Mouse (Mus musculus) CH12.LX (cell line): Measurements from ENCODE around the gene Syndig1. TPM values are rescaled to one million over a fixed set of nuclear protein-coding genes. Genes with fewer than 3 reads are reported as not detected.

Source experiments
- DNase-seq: peaks from one replicate; pipeline ENCODE4 v3.0.0-alpha.2; 2013; ENCODE audit errors: extremely low read depth
- H3K27ac ChIP-seq: 2 replicates; pipeline ENCODE4 v1.5.1; 2012; ENCODE audit warnings: low read depth, mild to moderate bottlenecking, control low read depth, moderate library complexity; ENCODE audit not compliant: insufficient read depth
- H3K27me3 ChIP-seq: replicated peaks from 2 replicates; pipeline ENCODE3; 2012; ENCODE audit warnings: inconsistent platforms
- H3K36me3 ChIP-seq, 2 experiments: replicated peaks in 1 of 2; 2 replicates each; pipeline versions ENCODE3 to v1.6.1; 2012; ENCODE audit warnings: inconsistent platforms in 1 of 2, low read length in 1 of 2, mild to moderate bottlenecking in 1 of 2, mixed read lengths in 1 of 2, moderate library complexity in 1 of 2; ENCODE audit not compliant: control insufficient read depth in 1 of 2, insufficient read depth in 1 of 2
- H3K4me1 ChIP-seq, 2 experiments: 2 replicates each; pipeline ENCODE4 v1.6.1; 2012; ENCODE audit warnings: inconsistent platforms in 1 of 2, moderate library complexity in 1 of 2; ENCODE audit not compliant: insufficient read depth in 2 of 2, control insufficient read depth in 1 of 2
- H3K4me2 ChIP-seq: 2 replicates; pipeline ENCODE4 v1.6.1; 2012; ENCODE audit warnings: low read depth, mild to moderate bottlenecking, control low read depth; ENCODE audit not compliant: poor library complexity, insufficient read depth, severe bottlenecking
- H3K4me3 ChIP-seq, 3 experiments: fragments of 150-350 bp in 1 of 3; sonication (generic) in 1 of 3; replicated peaks in 1 of 3; 2 replicates each; pipeline versions ENCODE3 to v1.5.1; 2011 to 2012; ENCODE audit warnings: low read depth in 2 of 3, low read length in 2 of 3, mild to moderate bottlenecking in 2 of 3, moderate library complexity in 2 of 3, control low read depth in 1 of 3, improper control_type of control experiment in 1 of 3, inconsistent platforms in 1 of 3, mixed read lengths in 1 of 3; ENCODE audit not compliant: poor library complexity in 1 of 3
- H3K79me2 ChIP-seq: replicated peaks from 2 replicates; pipeline ENCODE4 v1.6.1; 2012; ENCODE audit warnings: mild to moderate bottlenecking, moderate library complexity; ENCODE audit not compliant: control insufficient read depth, poor library complexity, insufficient read depth, severe bottlenecking; ENCODE audit errors: extremely low read depth
- H3K9ac ChIP-seq: 2 replicates; pipeline ENCODE4 v1.6.1; 2012; ENCODE audit warnings: low read depth, mild to moderate bottlenecking, control low read depth, moderate library complexity; ENCODE audit not compliant: insufficient read depth
- H3K9me3 ChIP-seq: replicated peaks from 2 replicates; pipeline ENCODE3; 2012; ENCODE audit warnings: low read length, inconsistent platforms, mixed read lengths
- BHLHE40 ChIP-seq: IDR thresholded peaks from 2 replicates; pipeline ENCODE4 v1.6.1; 2011; ENCODE audit warnings: mild to moderate bottlenecking, low read depth, low read length, improper control_type of control experiment
- CHD1 ChIP-seq: IDR thresholded peaks from 2 replicates; pipeline ENCODE4 v1.6.1; 2012; ENCODE audit warnings: low read depth, low read length, improper control_type of control experiment, inconsistent platforms
- CHD2 ChIP-seq: IDR thresholded peaks from 2 replicates; pipeline ENCODE4 v1.6.1; 2011; ENCODE audit warnings: low read length, improper control_type of control experiment
- CTCF ChIP-seq, 2 experiments: IDR thresholded peaks in 1 of 2; conservative IDR thresholded peaks in 1 of 2; 2 replicates each; pipeline ENCODE4 v1.5.1; 2011 to 2012; ENCODE audit warnings: low read depth in 2 of 2, low read length in 2 of 2, improper control_type of control experiment in 1 of 2, inconsistent platforms in 1 of 2, mild to moderate bottlenecking in 1 of 2, moderate library complexity in 1 of 2
- E2F4 ChIP-seq: IDR thresholded peaks from 2 replicates; pipeline ENCODE4 v1.6.1; 2011; ENCODE audit warnings: low read depth, low read length, improper control_type of control experiment; ENCODE audit not compliant: insufficient replicate concordance
- ELF1 ChIP-seq: IDR thresholded peaks from 2 replicates; pipeline ENCODE4 v1.6.1; 2014; ENCODE audit warnings: low read depth, mild to moderate bottlenecking, inconsistent platforms, low read length, improper control_type of control experiment
- ETS1 ChIP-seq: conservative IDR thresholded peaks from 2 replicates; pipeline ENCODE4 v1.6.1; 2012; ENCODE audit warnings: low read depth, mild to moderate bottlenecking, inconsistent platforms, low read length, improper control_type of control experiment, moderate library complexity
- HCFC1 ChIP-seq: IDR thresholded peaks from 2 replicates; pipeline ENCODE4 v1.6.1; 2012; ENCODE audit warnings: low read depth, mild to moderate bottlenecking, inconsistent platforms, low read length, improper control_type of control experiment
- IRF4 ChIP-seq: IDR thresholded peaks from 2 replicates; pipeline ENCODE4 v1.6.1; 2014; ENCODE audit warnings: low read depth, mild to moderate bottlenecking, inconsistent platforms, low read length, improper control_type of control experiment
- JUN ChIP-seq: IDR thresholded peaks from 2 replicates; pipeline ENCODE4 v1.6.1; 2011; ENCODE audit warnings: low read depth, mild to moderate bottlenecking, low read length, improper control_type of control experiment, moderate library complexity; ENCODE audit not compliant: insufficient read depth
- MAX ChIP-seq: IDR thresholded peaks from 2 replicates; pipeline ENCODE4 v1.6.1; 2011; ENCODE audit warnings: low read length, improper control_type of control experiment
- MEF2A ChIP-seq: IDR thresholded peaks from 2 replicates; pipeline ENCODE4 v1.6.1; 2014; ENCODE audit warnings: low read depth, mild to moderate bottlenecking, inconsistent platforms, low read length, improper control_type of control experiment, borderline replicate concordance
- MYC ChIP-seq: IDR thresholded peaks from 2 replicates; pipeline ENCODE4 v1.6.1; 2011; ENCODE audit warnings: low read depth, mild to moderate bottlenecking, improper control_type of control experiment, low read length
- NRF1 ChIP-seq: IDR thresholded peaks from 2 replicates; pipeline ENCODE4 v1.6.1; 2014; ENCODE audit warnings: low read depth, mild to moderate bottlenecking, inconsistent platforms, low read length, improper control_type of control experiment, moderate library complexity
- PAX5 ChIP-seq: IDR thresholded peaks from 2 replicates; pipeline ENCODE4 v1.6.1; 2012; ENCODE audit warnings: low read length, inconsistent platforms, mixed read lengths
- POLR2AphosphoS2 ChIP-seq: IDR thresholded peaks from 2 replicates; pipeline ENCODE4 v1.6.1; 2011; ENCODE audit warnings: low read depth, low read length, improper control_type of control experiment
- SMC3 ChIP-seq: IDR thresholded peaks from 2 replicates; pipeline ENCODE4 v1.6.1; 2011; ENCODE audit warnings: low read depth, low read length, improper control_type of control experiment
- TCF12 ChIP-seq: IDR thresholded peaks from 2 replicates; pipeline ENCODE4 v1.6.1; 2014; ENCODE audit warnings: low read depth, mild to moderate bottlenecking, inconsistent platforms, low read length, improper control_type of control experiment
- USF1 ChIP-seq: IDR thresholded peaks from 2 replicates; pipeline ENCODE4 v1.6.1; 2014; ENCODE audit warnings: low read depth, mild to moderate bottlenecking, inconsistent platforms, low read length, improper control_type of control experiment
- USF2 ChIP-seq: conservative IDR thresholded peaks from 2 replicates; pipeline ENCODE4 v1.6.1; 2011; ENCODE audit warnings: low read depth, low read length, improper control_type of control experiment
- ZC3H11A ChIP-seq: IDR thresholded peaks from 2 replicates; pipeline ENCODE4 v1.6.1; 2012; ENCODE audit warnings: low read depth, mild to moderate bottlenecking, inconsistent platforms, low read length, improper control_type of control experiment
- ZMIZ1 ChIP-seq: IDR thresholded peaks from 2 replicates; pipeline ENCODE4 v1.6.1; 2012; ENCODE audit warnings: low read depth, mild to moderate bottlenecking, inconsistent platforms, low read length, improper control_type of control experiment
- ZNF384 ChIP-seq: IDR thresholded peaks from 2 replicates; pipeline ENCODE4 v1.6.1; 2012; ENCODE audit warnings: low read depth, low read length, improper control_type of control experiment, inconsistent platforms
- dilution Hi-C: fragments of 300-500 bp; cut with MboI; formaldehyde crosslinking; loops from 2 replicates; pipeline ENCODE4 v1.14.3; 2020; ENCODE audit warnings: low sequenced_read_pairs; ENCODE audit not compliant: extremely low pct_unique_long_range_greater_than_20kb, extremely low pct_ligation_motif_present
- in situ Hi-C: fragments of 300-500 bp; cut with MboI; formaldehyde crosslinking; loops from 3 replicates; pipeline ENCODE4 v1.14.3; 2019; ENCODE audit warnings: low sequenced_read_pairs, low pct_ligation_motif_present, low pct_unique_long_range_greater_than_20kb, mixed read lengths
- polyA plus RNA-seq: library from polyadenylated mRNA; unstranded; fragments of >175 nt; gene quantifications from 2 replicates; pipeline ENCODE4 v1.2.1, GENCODE M21; 2012; ENCODE audit warnings: low read depth; ENCODE audit not compliant: insufficient read length
- total RNA-seq, 2 experiments: library from RNA; depleted of rRNA; stranded (reverse); fragments of 300-350 nt in 1 of 2; fragments of >200 nt in 1 of 2; gene quantifications; 2 replicates each; pipeline ENCODE4 v1.2.3; 2012 to 2014

Syndig1 gene
- total and polyA plus RNA-seq, 3 experiments, result not detected

- in situ Hi-C loops, result no loop called here
- Histone ChIP-seq H3K36me3 (no peaks in the 10 kb centered on the region), H3K4me2 (no peak overlapping the region), H3K27me3 (peaks cover 1% of the 10 kb centered on the region), H3K9me3 (no peaks in the 10 kb centered on the region), H3K27ac (no peak overlapping the region), H3K9ac (no peak overlapping the region), H3K4me1 (no peaks in the 10 kb centered on the region), H3K4me3 (no peak overlapping the region), H3K79me2 (no peaks in the 10 kb centered on the region)
- DNase-seq, result no peak
- dilution Hi-C loops, result no loop called here
- TF ChIP-seq POLR2AphosphoS2 (no peak), ZC3H11A (no peak), ETS1 (no peak), ZNF384 (no peak), BHLHE40 (no peak), HCFC1 (no peak), USF2 (no peak), PAX5 (no peak), MAX (no peak), CHD2 (no peak), USF1 (no peak), MEF2A (no peak), IRF4 (no peak), SMC3 (no peak), E2F4 (no peak)
Measured at GRCm38 (mm10) chr2:149923561-149923960, 94.5 kb downstream of the Syndig1 start.

- no peaks in the 10 kb centered on the region for H3K36me3 ChIP-seq
Measured at GRCm38 (mm10) chr2:149925911-149926310, 96.9 kb downstream of the Syndig1 start.

More at GRCm38 (mm10) chr2:149925911-149926310, 96.9 kb downstream of the Syndig1 start:
- TF ChIP-seq PAX5 (no peak), CHD1 (no peak), SMC3 (no peak), MEF2A (no peak), ZNF384 (no peak), MAX (no peak), TCF12 (no peak), NRF1 (no peak), JUN (no peak), MYC (no peak), ELF1 (no peak), CHD2 (no peak), E2F4 (no peak), USF2 (no peak), CTCF (conservative IDR thresholded peaks at IDR 0.05 in 1 of 2, IDR thresholded peaks at IDR 0.05 in 1 of 2; ENCODE audit: low read depth in 2 of 2, low read length in 2 of 2) (no peak), ETS1 (no peak), ZMIZ1 (no peak)
- no peaks in the 10 kb centered on the region for H3K9me3 ChIP-seq
- H3K27ac ChIP-seq, result no peak overlapping the region
- dilution Hi-C loops (no loop called here), in situ Hi-C loops (no loop called here)
- no peaks in the 10 kb centered on the region for H3K4me1 ChIP-seq
- H3K79me2 ChIP-seq, result no peaks in the 10 kb centered on the region
- no peak for DNase-seq
- H3K4me3 ChIP-seq, result no peak overlapping the region
- H3K4me2 ChIP-seq, result no peak overlapping the region
- no peak overlapping the region for H3K9ac ChIP-seq
- peaks cover 1% of the 10 kb centered on the region for H3K27me3 ChIP-seq
